Mouse (Mus musculus): ENCODE data around the gene Gm6793. TPM values are rescaled to one million over a fixed set of nuclear protein-coding genes. Genes with fewer than 3 reads are reported as not detected.
A peak's percentile ranks its signal among the peaks of the same experiment; 100 is the strongest.

Gene Gm6793
- polyA plus RNA-seq, 3 experiments from 2014 or later, result 0.58 to 1.4 (median 1.1) TPM

DNA sequence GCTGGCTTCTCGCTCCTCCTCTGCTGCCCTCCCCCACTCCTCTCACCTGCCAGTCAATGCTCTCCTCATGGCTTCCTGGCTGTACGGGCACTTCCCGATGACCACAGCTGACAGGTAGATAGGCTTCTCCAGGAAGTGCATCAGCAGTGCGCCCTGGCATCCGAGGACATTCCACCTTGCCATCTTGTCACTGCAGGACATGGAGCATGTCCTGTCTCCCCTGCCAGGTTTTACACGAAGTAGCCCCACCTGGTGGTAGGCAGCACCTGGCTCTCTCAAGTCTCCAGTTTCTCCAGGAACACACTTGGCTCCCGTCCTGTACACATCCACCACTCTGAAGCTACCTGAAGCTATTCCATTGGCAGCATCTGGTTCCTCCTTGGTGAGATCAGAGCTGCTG is 32.7 kb downstream of the Gm6793 start:
- no peak for ATAC-seq

DNA sequence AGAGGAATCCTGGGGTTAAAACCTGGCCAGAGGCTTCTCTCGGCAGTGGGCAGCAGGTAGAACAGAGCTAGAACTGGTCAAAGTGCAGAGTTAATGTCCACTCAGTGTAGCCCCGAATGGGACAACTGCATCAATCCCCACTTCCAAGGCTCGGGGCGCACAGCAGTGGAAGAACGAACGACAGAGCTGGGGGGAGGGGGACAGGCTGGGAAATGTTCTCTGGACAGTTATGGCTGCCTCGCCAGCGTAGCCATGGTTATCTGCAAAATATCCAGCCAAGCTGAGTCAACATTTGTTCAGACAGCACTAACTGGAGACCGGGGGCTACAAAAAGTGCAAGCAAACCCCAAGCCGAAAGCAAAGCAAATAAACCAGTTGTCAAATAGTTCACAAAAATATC is 36.7 kb downstream of the Gm6793 start:
- ATAC-seq, result no peak

DNA sequence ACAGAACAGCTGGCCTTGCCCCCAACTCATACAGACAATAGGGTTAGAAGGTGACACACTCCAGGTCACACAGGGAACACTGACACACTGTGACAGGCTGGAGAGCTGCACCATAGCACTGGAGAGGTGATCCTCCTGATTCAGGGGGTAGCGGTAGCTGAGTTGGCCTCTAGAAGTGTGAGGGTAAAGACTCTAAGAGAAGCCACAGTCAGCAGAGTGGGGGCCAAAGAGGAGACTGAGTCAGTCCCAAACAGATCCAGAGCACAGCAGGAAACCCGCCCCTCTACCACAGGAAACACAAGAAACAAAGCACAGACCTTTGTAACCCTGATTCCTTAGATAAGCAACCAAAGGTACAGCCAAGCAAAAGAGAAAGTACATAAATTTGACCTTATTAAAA is 38.5 kb downstream of the Gm6793 start:
- peak; percentile 98 for ATAC-seq

DNA sequence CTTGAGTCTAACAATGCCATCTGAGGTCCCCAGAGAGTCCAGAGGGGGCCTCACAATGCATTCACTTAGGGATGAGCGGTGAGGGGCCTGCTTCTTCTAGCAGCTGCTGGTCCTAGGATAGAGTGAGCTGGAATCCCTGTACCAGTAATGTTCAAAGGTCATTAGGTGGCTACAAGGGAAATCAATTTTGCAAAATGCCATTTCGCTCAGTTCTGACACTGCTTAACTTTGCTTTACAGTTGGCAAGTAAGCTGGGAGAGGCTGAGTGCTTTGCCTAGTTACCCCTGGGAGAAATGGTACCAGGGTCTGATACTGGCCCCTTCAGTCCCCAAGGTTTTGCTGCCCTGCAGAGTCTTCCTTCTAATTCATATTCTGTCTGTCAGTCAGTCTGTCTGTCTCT is 39.1 kb downstream of the Gm6793 start:
- no peak for ATAC-seq

DNA sequence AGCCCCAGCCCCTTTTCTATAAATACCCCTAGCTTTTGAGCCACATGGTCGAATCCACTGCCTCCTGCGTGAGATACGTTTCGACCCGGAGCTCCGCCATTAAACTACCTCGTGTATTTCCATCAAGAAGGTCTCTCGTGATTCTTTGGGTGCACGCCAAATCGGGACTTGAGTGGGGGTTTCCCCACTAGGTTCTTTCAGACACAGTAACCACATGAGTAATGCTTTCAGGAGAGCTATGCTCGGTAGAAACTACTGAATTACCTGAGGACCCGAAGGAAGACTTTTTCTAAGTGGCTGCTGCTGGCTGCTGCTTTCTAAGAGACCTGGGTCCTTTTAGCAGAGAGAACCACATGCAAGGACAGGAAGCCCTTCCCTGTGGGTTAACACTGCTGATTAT is 40.7 kb downstream of the Gm6793 start:
- no peak for ATAC-seq

DNA sequence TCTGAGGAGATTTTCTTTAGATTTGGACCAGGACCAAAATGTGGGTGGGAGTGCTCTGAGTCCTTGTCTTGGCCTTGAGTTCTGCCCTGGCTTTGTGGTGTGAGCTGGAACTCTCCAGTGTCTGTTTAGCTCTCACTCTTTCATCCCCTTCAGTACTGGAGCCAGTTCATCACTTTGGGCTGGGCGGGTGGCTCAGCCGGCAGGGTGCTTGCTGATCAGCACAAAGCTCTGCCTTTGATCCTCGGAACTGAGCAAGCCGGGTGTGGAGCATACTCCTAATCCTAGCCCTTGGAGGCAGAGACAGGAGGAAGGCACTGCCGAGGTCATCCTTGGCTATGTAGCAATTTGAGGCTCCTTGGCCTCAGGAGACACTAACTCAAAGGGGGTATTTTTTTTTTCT is 45.8 kb downstream of the Gm6793 start:
- ATAC-seq, result no peak

DNA sequence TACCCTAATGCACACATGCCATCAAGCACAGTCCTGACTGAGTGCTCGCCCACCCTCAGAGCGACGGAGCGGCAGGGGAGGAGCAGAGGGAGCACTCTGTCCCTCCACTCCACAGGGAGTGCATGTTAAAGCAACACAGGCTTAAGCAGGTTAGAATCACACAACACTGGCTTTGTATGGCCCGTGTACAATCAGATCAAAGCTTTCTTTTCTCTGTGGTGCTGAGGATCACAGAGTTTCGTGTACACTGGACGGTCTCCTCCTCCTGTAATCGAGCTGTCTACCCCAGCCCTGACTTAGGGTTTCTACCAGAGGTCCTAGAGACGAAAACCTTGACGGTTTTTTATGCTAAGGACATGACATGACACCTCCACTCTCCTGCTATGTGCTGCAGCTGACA is 46.3 kb downstream of the Gm6793 start:
- ATAC-seq, result no peak

DNA sequence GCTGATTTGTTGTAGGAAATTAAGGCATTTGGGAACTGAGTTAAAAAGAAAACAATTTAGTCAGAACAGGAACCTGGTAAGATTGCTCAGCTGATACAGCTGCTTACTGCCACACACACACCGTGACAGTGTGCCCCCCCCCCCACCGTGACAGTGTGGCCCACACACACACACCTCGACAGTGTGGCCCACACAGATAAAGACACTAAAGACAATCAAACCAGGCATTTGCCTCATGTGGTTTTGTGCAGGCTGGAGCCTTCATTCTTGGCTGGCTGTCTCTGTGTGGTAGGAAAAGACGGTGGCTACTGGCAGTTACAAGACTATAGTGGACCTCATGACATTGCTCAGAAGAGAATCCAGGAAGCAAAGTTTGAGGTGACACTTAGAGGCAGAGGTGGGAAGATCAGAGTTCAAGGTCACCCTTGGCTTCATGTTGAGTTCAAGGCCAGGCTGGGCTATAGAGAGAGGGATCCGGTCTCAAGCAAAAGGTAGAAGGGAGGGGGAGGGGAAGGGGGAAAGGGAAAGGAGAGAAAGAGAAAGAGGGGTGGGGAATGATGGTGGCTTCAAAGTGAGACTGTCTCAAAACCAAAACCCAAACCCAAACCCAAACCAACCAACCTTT is 47.5 kb downstream of the Gm6793 start:
- ATAC-seq, result peak; percentile 21

DNA sequence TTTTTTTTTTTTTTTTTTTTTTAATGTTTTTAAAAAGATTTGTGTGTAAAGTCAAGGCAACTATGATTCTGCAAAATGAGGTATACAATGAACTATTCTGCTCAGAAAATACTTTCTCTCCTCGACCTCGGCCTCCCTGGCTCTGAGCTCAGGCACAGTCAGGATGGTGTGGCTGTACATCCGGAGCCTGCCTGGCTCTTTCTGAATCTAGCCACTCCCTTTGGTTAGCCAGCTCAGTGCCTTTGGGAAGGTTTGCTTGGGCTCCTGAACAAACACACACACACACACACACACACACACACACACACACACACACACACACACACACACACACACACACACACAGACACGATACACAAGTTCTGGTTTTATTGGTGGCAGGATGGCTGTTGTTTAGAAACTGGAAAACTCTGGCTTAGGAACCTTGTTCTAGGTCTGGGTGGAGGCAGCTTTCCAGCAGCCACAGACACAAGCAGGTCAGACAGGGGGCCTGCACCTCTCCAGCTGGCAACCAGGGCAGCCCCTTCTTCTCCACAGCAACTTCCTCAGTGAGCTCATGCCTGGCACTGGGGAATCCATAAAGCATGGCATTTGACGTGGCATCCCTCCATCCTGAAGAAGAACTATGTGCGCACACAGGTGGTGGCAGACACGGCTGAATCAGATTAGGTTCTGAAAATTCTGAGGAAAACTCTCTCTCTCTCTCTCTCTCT is 49.8 kb downstream of the Gm6793 start:
- no peak for ATAC-seq

DNA sequence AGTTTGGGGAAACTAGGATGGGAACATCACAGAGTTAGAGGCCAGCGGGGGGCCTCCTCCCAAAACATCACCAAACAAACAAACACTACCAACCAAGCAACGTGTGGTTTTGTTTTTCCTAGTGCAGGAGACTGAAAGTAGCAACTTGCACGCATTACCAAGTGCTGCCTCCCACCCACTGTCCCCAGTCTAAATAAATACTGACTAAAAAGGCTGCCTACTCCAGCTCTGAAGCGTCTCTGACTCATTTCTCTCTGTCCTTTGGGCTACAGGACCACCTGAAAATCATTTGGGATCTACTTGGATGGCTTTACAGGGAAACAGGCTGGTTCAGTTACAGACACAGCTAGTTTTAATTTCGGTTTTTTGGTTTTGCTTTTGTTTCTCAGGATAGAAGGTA is 50.5 kb downstream of the Gm6793 start:
- ATAC-seq, result no peak

DNA sequence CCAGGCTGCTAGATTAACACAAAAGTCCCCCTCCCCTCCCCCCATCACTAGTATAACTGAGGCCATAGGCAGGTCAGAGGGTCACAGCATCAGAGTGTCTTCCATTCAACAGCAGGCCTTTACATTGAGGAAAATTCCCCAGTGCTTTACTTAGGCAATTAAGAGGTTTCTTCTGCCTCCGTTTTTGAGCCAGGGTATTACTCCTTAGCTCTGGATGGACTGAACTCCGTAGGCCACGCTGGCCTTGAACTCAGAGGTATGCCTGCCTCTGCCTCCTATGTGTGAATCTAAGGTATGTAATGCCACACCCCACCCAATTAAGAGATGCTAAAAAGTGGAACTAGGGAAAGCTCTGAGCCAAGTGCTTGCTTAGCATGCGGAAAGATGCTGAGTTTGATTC is 51.3 kb downstream of the Gm6793 start:
- ATAC-seq, result no peak

Other genes with a start within 250 kb of the Gm6793 start
- gene Cfdp1, start 160.7 kb downstream of the Gm6793 start, polyA plus RNA-seq (2017; shearing (Covaris generic)), result 100 to 1,000 TPM; 110 to 121 (median 120) TPM
- gene Tmem170, start 138.3 kb downstream of the Gm6793 start, polyA plus RNA-seq (2017; shearing (Covaris generic)), result 1 to 10 TPM; 5.2 to 7.5 (median 7.2) TPM
- gene Chst5, start 104.6 kb downstream of the Gm6793 start, polyA plus RNA-seq (2017; shearing (Covaris generic)), result not detected
- gene Tmem231, start 81.2 kb downstream of the Gm6793 start, polyA plus RNA-seq (2017; shearing (Covaris generic)), result 1 to 10 TPM in 2 of 3 experiments, under 1 TPM in 1; 0.97 to 2.0 (median 1.7) TPM
- gene Gabarapl2, start 74.3 kb downstream of the Gm6793 start, polyA plus RNA-seq (2017; shearing (Covaris generic)), result 100 to 1,000 TPM; 252 to 286 (median 255) TPM
- gene Adat1, start 22.7 kb downstream of the Gm6793 start, polyA plus RNA-seq (2017; shearing (Covaris generic)), result 1 to 10 TPM; 2.7 to 7.7 (median 6.8) TPM
- 100 to 1,000 TPM; 147 to 171 (median 151) TPM for gene Kars, start 3.7 kb downstream of the Gm6793 start, polyA plus RNA-seq (2017; shearing (Covaris generic))
- 10 to 100 TPM in 2 of 3 experiments, 1 to 10 TPM in 1; 7.7 to 10.3 (median 10.2) TPM for gene Terf2ip, start 3.6 kb downstream of the Gm6793 start, polyA plus RNA-seq (2017; shearing (Covaris generic))

All from inflammation-experienced regulatory T-cells, adult 6 months (primary cell).